Mouse (Mus musculus) kidney, embryonic 16.5 days (tissue): ENCODE results near the gene Slco2a1. TPM values are rescaled to one million over a fixed set of nuclear protein-coding genes. Genes with fewer than 3 reads are reported as not detected.

Experiments
- ATAC-seq: fragments of 200-750 bp; cut with Nextera tagmentation; 2 replicates; pipeline ENCODE4 v1.8.0; 2017; ENCODE audit warnings: moderate TSS enrichment; ENCODE audit not compliant: low FRiP score, low TSS enrichment
- H3K27ac ChIP-seq: fragments of 300-500 bp; sonication (generic); 2 replicates; pipeline ENCODE4 v1.5.1; 2014; ENCODE audit warnings: low read length
- H3K27me3 ChIP-seq: fragments of 300-500 bp; sonication (generic); 2 replicates; pipeline ENCODE4 v1.6.1; 2014; ENCODE audit warnings: low read length, control low read depth, mixed read lengths; ENCODE audit not compliant: insufficient read depth
- H3K36me3 ChIP-seq: fragments of 300-500 bp; sonication (generic); 2 replicates; pipeline ENCODE4 v1.6.1; 2014; ENCODE audit warnings: low read length, control low read depth, mixed read lengths; ENCODE audit not compliant: insufficient read depth
- H3K4me1 ChIP-seq: fragments of 300-500 bp; sonication (generic); 2 replicates; pipeline ENCODE4 v1.6.1; 2014; ENCODE audit warnings: low read length, control low read depth, mixed read lengths; ENCODE audit not compliant: insufficient read depth
- H3K4me2 ChIP-seq: fragments of 300-500 bp; sonication (generic); replicated peaks from 2 replicates; pipeline ENCODE4 v1.6.1; 2014; ENCODE audit warnings: low read depth, low read length
- H3K4me3 ChIP-seq: fragments of 300-500 bp; sonication (generic); 2 replicates; pipeline ENCODE4 v1.5.1; 2014; ENCODE audit warnings: mild to moderate bottlenecking, low read length
- H3K9ac ChIP-seq: fragments of 300-500 bp; sonication (generic); replicated peaks from 2 replicates; pipeline ENCODE4 v1.6.1; 2014; ENCODE audit warnings: low read length
- H3K9me3 ChIP-seq: fragments of 300-500 bp; sonication (generic); 2 replicates; pipeline ENCODE4 v1.6.1; 2016; ENCODE audit warnings: low read length, control low read depth
- WGBS: fragments of 180-500 bp; shearing (Covaris S2); extraction: QIAGEN DNeasy Blood & Tissue Kit; methylation state at CpG from one replicate; pipeline ENCODE4 v1.1.7; 2014; 5-methylcytosine and 5-hydroxymethylcytosine counted together
- polyA plus RNA-seq: library from polyadenylated mRNA; unstranded; fragments of >200 nt; fragmentation: Nextera tagmentation; extraction: Ambion mirVana; gene quantifications from 2 replicates; pipeline ENCODE4 v1.2.1, GENCODE M21; 2015

The Slco2a1 gene
- polyA plus RNA-seq, 1 experiment from 2014 or later, result 8.2 TPM

GRCm38 (mm10) chr9:103030041-103030440 is 41.5 kb downstream of the Slco2a1 start:
- H3K27ac ChIP-seq, result no peak overlapping the region
- H3K4me1 ChIP-seq, result no peaks in the 10 kb centered on the region
- ATAC-seq, result no peak
- no peak overlapping the region for H3K4me3 ChIP-seq
- H3K36me3 ChIP-seq, result no peaks in the 10 kb centered on the region
- 0 out of 2 replicates have a peak, but pooled peaks cover 3% of the 10 kb centered on the region for H3K9me3 ChIP-seq
- 79% methylated on average over 2 of the region's 2 CpGs for WGBS
- no peak overlapping the region for H3K4me2 ChIP-seq
- no peak overlapping the region for H3K9ac ChIP-seq
- no peaks in the 10 kb centered on the region for H3K27me3 ChIP-seq

- Histone ChIP-seq H3K27me3 (no peaks in the 10 kb centered on the region), H3K4me3 (no peak overlapping the region), H3K4me1 (no peaks in the 10 kb centered on the region), H3K36me3 (no peaks in the 10 kb centered on the region), H3K9ac (no peak overlapping the region), H3K27ac (no peak overlapping the region), H3K4me2 (no peak overlapping the region), H3K9me3 (0 out of 2 replicates have a peak, but pooled peaks cover 3% of the 10 kb centered on the region)
- ATAC-seq, result no peak
- WGBS, result 71% methylated on average over 5 of the region's 5 CpGs
Observed at GRCm38 (mm10) chr9:103031211-103031610, 42.7 kb downstream of the Slco2a1 start.

DNA sequence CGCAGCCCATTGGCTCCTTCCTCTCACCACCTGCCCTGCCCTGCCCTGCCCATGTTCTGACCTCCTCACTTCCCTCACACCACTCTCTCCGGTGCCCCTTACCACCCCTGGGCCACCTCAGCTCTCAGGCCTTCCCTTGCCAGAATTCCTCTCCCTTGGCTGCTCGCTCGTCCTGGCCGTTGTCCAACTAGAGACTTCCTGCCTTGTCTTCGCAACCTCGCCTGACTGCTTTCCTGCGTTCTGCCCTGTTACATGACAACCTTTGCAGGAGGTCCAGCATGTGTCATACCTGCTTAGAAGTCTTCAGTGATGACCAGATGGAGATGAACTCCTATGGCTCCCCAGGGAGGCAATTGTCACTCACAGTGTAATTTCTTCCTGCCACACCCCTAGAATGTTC is 43.7 kb downstream of the Slco2a1 start:
- H3K9ac ChIP-seq, result no peak overlapping the region
- 0 out of 2 replicates have a peak, but pooled peaks cover 3% of the 10 kb centered on the region for H3K9me3 ChIP-seq
- H3K36me3 ChIP-seq, result no peaks in the 10 kb centered on the region
- H3K27me3 ChIP-seq, result no peaks in the 10 kb centered on the region
- no peak overlapping the region for H3K27ac ChIP-seq
- H3K4me1 ChIP-seq, result no peaks in the 10 kb centered on the region
- WGBS, result 59% methylated on average over 8 of the region's 8 CpGs
- no peak overlapping the region for H3K4me3 ChIP-seq
- H3K4me2 ChIP-seq, result no peak overlapping the region
- ATAC-seq, result no peak

DNA sequence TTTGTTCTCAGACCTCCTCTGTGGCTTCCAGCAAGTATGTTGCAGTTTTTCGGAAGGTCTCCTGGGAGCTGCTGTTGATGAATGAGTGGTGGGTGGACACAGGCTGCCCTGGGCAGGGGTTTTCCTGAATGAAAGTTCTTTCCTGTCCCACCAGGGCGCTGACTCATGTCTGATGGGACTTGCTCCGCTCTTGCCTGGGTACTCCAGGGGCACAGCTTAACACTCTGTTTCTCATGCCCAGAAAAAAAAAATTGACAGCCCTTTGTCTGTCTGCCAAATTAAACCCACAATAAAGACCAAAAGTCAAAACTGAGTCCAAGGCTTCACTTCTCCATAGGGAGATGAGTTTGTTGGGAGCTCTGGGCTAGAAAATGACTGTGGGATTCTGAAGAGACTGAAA is 44.9 kb downstream of the Slco2a1 start:
- H3K27me3 ChIP-seq, result no peaks in the 10 kb centered on the region
- no peak overlapping the region for H3K9ac ChIP-seq
- 52% methylated on average over 3 of the region's 3 CpGs for WGBS
- H3K4me2 ChIP-seq, result no peak overlapping the region
- H3K4me1 ChIP-seq, result no peaks in the 10 kb centered on the region
- no peak overlapping the region for H3K27ac ChIP-seq
- H3K9me3 ChIP-seq, result 0 out of 2 replicates have a peak, but pooled peaks cover 3% of the 10 kb centered on the region
- H3K4me3 ChIP-seq, result no peak overlapping the region
- no peak for ATAC-seq
- H3K36me3 ChIP-seq, result no peaks in the 10 kb centered on the region

- no peak overlapping the region for H3K4me2 ChIP-seq
- H3K4me3 ChIP-seq, result no peak overlapping the region
- no peak overlapping the region for H3K9ac ChIP-seq
- H3K36me3 ChIP-seq, result no peaks in the 10 kb centered on the region
- no peak for ATAC-seq
- no peaks in the 10 kb centered on the region for H3K4me1 ChIP-seq
- 0 out of 2 replicates have a peak, but pooled peaks cover 3% of the 10 kb centered on the region for H3K9me3 ChIP-seq
- 74% methylated on average over 8 of the region's 8 CpGs for WGBS
- H3K27ac ChIP-seq, result no peak overlapping the region
- no peaks in the 10 kb centered on the region for H3K27me3 ChIP-seq
Observed at GRCm38 (mm10) chr9:103036971-103037391, 48.5 kb downstream of the Slco2a1 start.

- H3K36me3 ChIP-seq, result no peaks in the 10 kb centered on the region
- no peak overlapping the region for H3K4me3 ChIP-seq
- no peak overlapping the region for H3K4me2 ChIP-seq
- ATAC-seq, result no peak
- no peaks in the 10 kb centered on the region for H3K27me3 ChIP-seq
- no peaks in the 10 kb centered on the region for H3K4me1 ChIP-seq
- H3K9me3 ChIP-seq, result 0 out of 2 replicates have a peak, but pooled peaks cover 3% of the 10 kb centered on the region
- no peak overlapping the region for H3K27ac ChIP-seq
- H3K9ac ChIP-seq, result no peak overlapping the region
- WGBS, result 82% methylated on average over 2 of the region's 2 CpGs
Observed at GRCm38 (mm10) chr9:103038266-103038665, 49.8 kb downstream of the Slco2a1 start.

DNA sequence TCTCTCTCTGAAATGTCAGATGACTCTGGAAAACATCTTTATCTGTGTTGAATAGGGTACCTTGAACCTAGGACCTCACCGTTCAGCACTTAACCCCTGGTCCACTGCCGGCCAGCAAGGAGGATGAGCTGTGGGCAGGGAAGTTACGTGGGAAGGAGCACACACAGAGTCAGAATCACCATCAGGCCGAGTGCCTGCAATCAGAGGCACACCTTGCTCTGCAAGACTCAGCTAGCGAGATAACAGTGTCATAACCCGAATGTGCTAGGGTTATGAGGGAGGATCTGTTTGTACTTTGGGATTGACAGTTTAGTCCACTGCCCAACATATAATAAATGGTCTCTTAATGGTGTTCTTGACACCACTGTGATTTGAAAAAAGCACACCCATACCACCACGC is 50.2 kb downstream of the Slco2a1 start:
- no peak overlapping the region for H3K4me2 ChIP-seq
- no peak for ATAC-seq
- no peak overlapping the region for H3K4me3 ChIP-seq
- WGBS, result 79% methylated on average over 7 of the region's 7 CpGs
- 0 out of 2 replicates have a peak, but pooled peaks cover 3% of the 10 kb centered on the region for H3K9me3 ChIP-seq
- H3K27me3 ChIP-seq, result no peaks in the 10 kb centered on the region
- H3K36me3 ChIP-seq, result no peaks in the 10 kb centered on the region
- no peaks in the 10 kb centered on the region for H3K4me1 ChIP-seq
- no peak overlapping the region for H3K9ac ChIP-seq
- no peak overlapping the region for H3K27ac ChIP-seq

DNA sequence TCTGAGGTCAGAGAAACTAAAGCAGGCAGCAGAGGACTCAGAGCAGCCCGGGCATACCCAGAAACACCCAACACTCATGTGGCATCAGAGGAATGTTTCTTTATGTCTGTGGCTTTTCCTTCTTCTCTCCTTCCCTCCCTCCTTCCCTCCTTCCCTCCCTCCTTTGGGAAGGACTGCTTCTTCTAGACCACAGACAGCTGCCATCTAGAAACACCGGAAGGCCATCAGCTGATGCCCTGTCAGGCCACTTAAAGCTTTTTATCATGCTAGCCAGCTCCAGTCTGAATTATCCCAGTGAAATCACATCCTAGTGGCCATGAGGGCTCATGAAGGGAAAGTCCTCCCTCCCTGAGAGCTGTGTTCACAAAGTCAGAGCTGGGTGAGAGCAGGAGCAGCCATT is 52.1 kb downstream of the Slco2a1 start:
- Histone ChIP-seq H3K4me2 (no peak overlapping the region), H3K27me3 (no peaks in the 10 kb centered on the region), H3K4me3 (no peak overlapping the region), H3K27ac (no peak overlapping the region), H3K4me1 (no peaks in the 10 kb centered on the region), H3K36me3 (no peaks in the 10 kb centered on the region), H3K9ac (no peak overlapping the region), H3K9me3 (no peaks in the 10 kb centered on the region)
- WGBS, result 65% methylated on average over 2 of the region's 2 CpGs
- ATAC-seq, result no peak

- Histone ChIP-seq H3K27me3 (no peaks in the 10 kb centered on the region), H3K9me3 (no peaks in the 10 kb centered on the region), H3K27ac (no peak overlapping the region), H3K9ac (no peak overlapping the region), H3K4me1 (0 out of 2 replicates have a peak, but pooled peaks cover 4% of the 10 kb centered on the region), H3K4me2 (no peak overlapping the region), H3K4me3 (no peak overlapping the region), H3K36me3 (no peaks in the 10 kb centered on the region)
- no peak for ATAC-seq
- 95% methylated on average over 1 of the region's 1 CpGs for WGBS
Observed at GRCm38 (mm10) chr9:103045406-103045805, 56.9 kb downstream of the Slco2a1 start.

- H3K4me1 ChIP-seq, result 0 out of 2 replicates have a peak, but pooled peaks cover 4% of the 10 kb centered on the region
- no peaks in the 10 kb centered on the region for H3K9me3 ChIP-seq
- H3K27ac ChIP-seq, result peak overlapping the region; percentile 40; the same call in 1 of the 2 replicates
- H3K9ac ChIP-seq, result no peak overlapping the region
- no peaks in the 10 kb centered on the region for H3K36me3 ChIP-seq
- 27% methylated on average over 7 of the region's 7 CpGs for WGBS
- H3K4me3 ChIP-seq, result no peak overlapping the region
- peak; percentile 74; the same call in 1 of the 2 replicates for ATAC-seq
- no peak overlapping the region for H3K4me2 ChIP-seq
- no peaks in the 10 kb centered on the region; the same call in 1 of the 2 replicates for H3K27me3 ChIP-seq
Observed at GRCm38 (mm10) chr9:103049049-103049511, 60.6 kb downstream of the Slco2a1 start.
